Mouse (Mus musculus) lung, embryonic 14.5 days (tissue): ENCODE measurements at regions not wholly inside any gene's neighbourhood (a gene's known extent, or its start where the extent isn't known, plus 50 kb on each side); places are given as distances from the start of the nearest gene placed in this dataset.

Experiments used
- ATAC-seq: fragments of 200-750 bp; cut with Nextera tagmentation; 2 replicates; pipeline ENCODE4 v1.8.0; 2017; ENCODE audit warnings: mild to moderate bottlenecking, moderate TSS enrichment, moderate library complexity; ENCODE audit not compliant: insufficient read depth
- DNase-seq: peaks from one replicate; pipeline ENCODE4 v3.0.0-alpha.2; 2015
- H3K27ac ChIP-seq: fragments of 300-500 bp; sonication (generic); 2 replicates; pipeline ENCODE4 v1.5.1; 2014; ENCODE audit warnings: low read depth, mild to moderate bottlenecking, moderate library complexity
- H3K27me3 ChIP-seq: fragments of 300-500 bp; sonication (generic); 2 replicates; pipeline ENCODE4 v1.6.1; 2014; ENCODE audit warnings: low read length, control low read depth; ENCODE audit not compliant: insufficient read depth
- H3K36me3 ChIP-seq: fragments of 300-500 bp; sonication (generic); 2 replicates; pipeline ENCODE4 v1.6.1; 2014; ENCODE audit warnings: control low read depth; ENCODE audit not compliant: insufficient read depth
- H3K4me1 ChIP-seq: fragments of 300-500 bp; sonication (generic); 2 replicates; pipeline ENCODE4 v1.6.1; 2014; ENCODE audit warnings: antibody characterized with exemption, control low read depth; ENCODE audit not compliant: insufficient read depth
- H3K4me2 ChIP-seq: fragments of 300-500 bp; sonication (generic); 2 replicates; pipeline ENCODE4 v1.6.1; 2014; ENCODE audit warnings: mild to moderate bottlenecking
- H3K4me3 ChIP-seq: fragments of 300-500 bp; sonication (generic); 2 replicates; pipeline ENCODE4 v1.5.1; 2014; ENCODE audit warnings: low read depth, low read length
- H3K9ac ChIP-seq: fragments of 300-500 bp; sonication (generic); 2 replicates; pipeline ENCODE4 v1.6.1; 2014
- H3K9me3 ChIP-seq: fragments of 300-500 bp; sonication (generic); 2 replicates; pipeline ENCODE4 v1.6.1; 2016; ENCODE audit warnings: low read depth, low read length, control low read depth
- CTCF ChIP-seq: IDR thresholded peaks from 2 replicates; pipeline ENCODE4 v1.5.1; 2016; ENCODE audit warnings: antibody characterized with exemption, low read depth
- WGBS: fragments of 180-500 bp; shearing (Covaris S2); extraction: QIAGEN DNeasy Blood & Tissue Kit; methylation state at CpG from one replicate; pipeline ENCODE4 v1.1.7; 2014; 5-methylcytosine and 5-hydroxymethylcytosine counted together

DNA sequence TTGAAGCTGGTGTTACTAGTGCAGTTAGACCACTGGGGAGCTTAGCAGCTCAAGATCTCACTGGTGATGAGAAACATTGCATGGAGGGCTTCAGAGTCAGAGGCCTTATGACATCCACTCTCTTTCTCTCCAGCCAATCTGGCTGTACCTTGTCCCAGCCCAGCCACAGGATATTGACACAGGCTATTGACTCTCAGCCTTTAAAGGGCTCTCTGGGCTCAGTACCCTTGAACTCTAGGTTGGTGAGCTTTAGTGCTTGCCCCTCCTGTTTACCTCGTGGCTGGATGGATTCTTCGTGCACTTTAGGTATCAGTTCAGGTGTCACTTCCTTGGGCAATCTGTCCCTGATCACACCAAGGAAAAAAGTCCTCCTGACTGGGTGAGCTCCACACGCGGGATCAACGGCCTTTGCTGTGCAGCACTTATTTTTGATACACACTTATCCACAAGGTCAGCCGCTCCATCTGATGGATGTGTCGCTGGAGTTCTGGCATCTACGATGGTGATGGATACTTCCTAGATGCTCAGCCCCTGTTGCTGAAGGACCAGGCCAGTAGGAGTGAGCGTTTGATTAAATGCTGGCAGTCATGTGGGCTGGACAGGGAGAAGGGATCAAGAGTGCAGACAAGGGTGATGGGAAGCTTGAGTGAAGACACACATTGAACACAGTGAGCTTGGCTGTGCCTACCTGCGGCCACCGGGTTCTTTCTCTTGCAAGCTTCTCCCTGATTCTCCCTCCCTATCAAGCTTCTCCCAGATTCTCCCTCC lies 177.7 kb downstream of the Snx10 start:
- Histone ChIP-seq H3K27ac (no peak overlapping the region), H3K9me3 (no peaks in the 10 kb centered on the region), H3K4me2 (no peak overlapping the region), H3K9ac (no peak overlapping the region), H3K36me3 (no peaks in the 10 kb centered on the region), H3K4me1 (no peaks in the 10 kb centered on the region), H3K27me3 (no peaks in the 10 kb centered on the region), H3K4me3 (no peak overlapping the region)
- 63% methylated on average over 11 of the region's 11 CpGs for WGBS
- ATAC-seq = no peak
- no peak for DNase-seq
- TF ChIP-seq CTCF = no peak

DNA sequence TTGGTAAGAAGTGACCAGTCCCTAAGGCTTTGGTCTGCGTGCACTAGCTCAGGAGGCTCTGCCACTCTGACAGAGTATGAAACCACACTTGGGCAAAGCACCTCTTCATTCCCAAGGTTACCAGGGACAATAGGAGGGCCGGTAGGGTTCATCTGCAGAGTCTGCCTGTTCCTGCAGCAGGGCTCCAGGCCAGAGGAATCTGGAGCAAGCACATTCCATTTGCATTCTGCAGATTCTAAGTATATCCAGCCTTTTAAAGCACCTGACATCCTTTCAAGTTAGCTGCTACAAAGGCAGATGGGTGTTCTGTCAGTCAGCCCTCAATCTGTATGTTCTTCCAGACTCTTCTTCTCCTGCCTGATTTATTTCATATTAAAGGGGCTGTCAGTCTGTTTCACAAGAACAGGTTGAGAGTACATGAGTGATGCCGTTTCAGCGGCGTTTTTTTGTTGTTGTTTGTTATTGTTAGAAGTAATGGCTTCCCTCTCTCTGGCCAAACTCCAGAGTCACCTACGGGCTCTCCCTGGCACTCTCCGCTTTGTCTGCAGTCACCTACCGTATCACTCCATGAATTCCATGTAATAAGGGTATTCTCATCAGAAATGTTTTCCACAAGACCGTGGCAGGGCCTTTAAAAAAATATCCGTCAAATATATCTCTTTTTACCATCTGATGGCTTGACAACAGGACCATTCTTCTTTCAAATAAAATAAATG lies 178.9 kb downstream of the Snx10 start:
- H3K9me3 ChIP-seq = no peaks in the 10 kb centered on the region
- 60% methylated on average over 10 of the region's 10 CpGs for WGBS

DNA sequence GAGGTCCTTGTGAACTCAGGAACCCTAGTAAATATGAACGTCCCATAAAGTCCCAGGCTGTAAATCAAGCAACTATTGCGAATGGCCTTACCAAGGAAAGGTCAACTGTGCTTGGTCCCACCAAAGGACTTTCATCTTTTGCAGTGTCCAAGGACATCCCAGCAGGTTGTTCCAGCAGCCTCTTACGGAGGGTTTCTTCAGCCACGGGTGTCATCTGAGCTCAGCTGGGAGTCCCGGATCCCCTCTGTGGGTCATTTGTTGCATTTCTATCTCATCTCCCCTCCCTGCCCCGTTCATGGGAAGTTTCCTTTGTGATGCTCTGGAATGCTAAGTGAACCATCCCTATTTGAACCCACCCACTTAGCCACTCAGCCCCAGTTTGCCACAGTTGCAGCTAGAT lies 184.3 kb downstream of the Snx10 start:
- Histone ChIP-seq H3K4me1 (no peaks in the 10 kb centered on the region), H3K4me3 (no peak overlapping the region), H3K36me3 (no peaks in the 10 kb centered on the region), H3K27ac (no peak overlapping the region), H3K27me3 (no peaks in the 10 kb centered on the region), H3K4me2 (no peak overlapping the region), H3K9me3 (no peaks in the 10 kb centered on the region), H3K9ac (no peak overlapping the region)
- no peak for ATAC-seq
- TF ChIP-seq CTCF = no peak
- WGBS = 43% methylated on average over 6 of the region's 6 CpGs
- DNase-seq = no peak

More for the DNA sequence above, 178.9 kb downstream of the Snx10 start:
- no peak for ATAC-seq
- no peak overlapping the region for H3K4me3 ChIP-seq
- H3K36me3 ChIP-seq = no peaks in the 10 kb centered on the region
- no peak for TF ChIP-seq CTCF
- H3K27ac ChIP-seq = no peak overlapping the region
- no peak overlapping the region for H3K4me2 ChIP-seq
- DNase-seq = peak; percentile 33
- no peak overlapping the region for H3K9ac ChIP-seq
- H3K27me3 ChIP-seq = no peaks in the 10 kb centered on the region
- no peaks in the 10 kb centered on the region for H3K4me1 ChIP-seq

GRCm38 (mm10) chr6:51708668-51709339 lies 185.1 kb downstream of the Snx10 start:
- Histone ChIP-seq H3K4me2 (no peak overlapping the region), H3K4me3 (no peak overlapping the region), H3K4me1 (no peaks in the 10 kb centered on the region), H3K36me3 (no peaks in the 10 kb centered on the region), H3K9me3 (no peaks in the 10 kb centered on the region), H3K27ac (no peak overlapping the region), H3K27me3 (no peaks in the 10 kb centered on the region), H3K9ac (no peak overlapping the region)
- WGBS = 53% methylated on average over 9 of the region's 9 CpGs
- no peak for TF ChIP-seq CTCF
- no peak for DNase-seq
- ATAC-seq = no peak

GRCm38 (mm10) chr6:51709340-51710067 lies 185.8 kb downstream of the Snx10 start:
- Histone ChIP-seq H3K4me2 (peak overlapping the region; percentile 31; the same call in 1 of the 2 replicates), H3K4me3 (no peak overlapping the region), H3K4me1 (no peaks in the 10 kb centered on the region), H3K9me3 (no peaks in the 10 kb centered on the region), H3K27me3 (no peaks in the 10 kb centered on the region), H3K9ac (no peak overlapping the region), H3K36me3 (no peaks in the 10 kb centered on the region), H3K27ac (no peak overlapping the region)
- ATAC-seq (no peak), DNase-seq (peak; percentile 56)
- 36% methylated on average over 11 of the region's 11 CpGs for WGBS
- no peak for TF ChIP-seq CTCF

- Histone ChIP-seq H3K36me3 (no peaks in the 10 kb centered on the region), H3K27ac (peak overlapping the region; percentile 44; the same call in 1 of the 2 replicates), H3K27me3 (no peaks in the 10 kb centered on the region), H3K4me1 (no peaks in the 10 kb centered on the region), H3K4me2 (peak overlapping the region; percentile 26), H3K4me3 (no peak overlapping the region), H3K9me3 (no peaks in the 10 kb centered on the region), H3K9ac (no peak overlapping the region)
- WGBS = 73% methylated on average over 5 of the region's 5 CpGs
- TF ChIP-seq CTCF = no peak
- DNase-seq = no peak
- ATAC-seq = no peak
Observed at GRCm38 (mm10) chr6:51710153-51710552, 186.5 kb downstream of the Snx10 start.
